Comparison of ENCODE assay signal across 9 mouse cellular contexts in genomic region chrX:38249640-38250351, GRCm38 (mm10). TPM values are rescaled to one million over a fixed set of nuclear protein-coding genes. Genes with fewer than 3 reads are reported as not detected.
DNase-seq lines count a peak whose midpoint lies in the region; ATAC-seq and TF ChIP-seq lines count a peak whose summit lies in the region.
"Had no signal": no experiment of that assay in that cellular context is flagged by ENCODE, and none has a peak within 500 bp of the region (broad histone marks: within the 10 kb centered on the region; RNA-seq: fewer than 3 reads in every experiment).

No protein-coding gene starts in this region.

- no peak overlapping the region for H3K4me3 ChIP-seq in liver, embryonic 12.5 days
- H3K4me3 ChIP-seq in bone marrow, adult 2 months (replicated peaks; ENCODE audit: control insufficient read depth, low read depth, low read length), result no peak overlapping the region
- H3K4me3 ChIP-seq in forebrain, embryonic 11.5 days (ENCODE audit: low read depth, low read length), result no peak overlapping the region; the same call in 1 of the 2 replicates
- no peak overlapping the region for H3K4me3 ChIP-seq in midbrain, embryonic 12.5 days
- H3K4me3 ChIP-seq in testis, adult 2 months (ENCODE audit: control insufficient read depth, low read depth, low read length), result no peak overlapping the region
- H3K4me3 ChIP-seq: erythroblast, embryonic 14.5 days had no signal

- H3K9ac ChIP-seq in liver, embryonic 12.5 days, result no peak overlapping the region
- H3K9ac ChIP-seq in forebrain, embryonic 11.5 days (ENCODE audit: low read length), result no peak overlapping the region
- no peak overlapping the region for H3K9ac ChIP-seq in midbrain, embryonic 12.5 days (replicated peaks)

- H3K27ac ChIP-seq in liver, embryonic 12.5 days, result no peak overlapping the region
- no peak overlapping the region for H3K27ac ChIP-seq in bone marrow, adult 2 months (ENCODE audit: control insufficient read depth, insufficient read depth, low read depth, low read length, poor library complexity)
- H3K27ac ChIP-seq in forebrain, embryonic 11.5 days (ENCODE audit: low read depth, low read length), result no peak overlapping the region
- no peak overlapping the region for H3K27ac ChIP-seq in midbrain, embryonic 12.5 days (replicated peaks)
- H3K27ac ChIP-seq in testis, adult 2 months (ENCODE audit: control insufficient read depth, insufficient read depth, low read depth, low read length), result no peak overlapping the region

- TF ChIP-seq POLR2A in bone marrow, adult 2 months (IDR thresholded peaks at IDR 0.05; ENCODE audit: borderline replicate concordance, control insufficient read depth, low read depth, low read length), result no peak
- TF ChIP-seq POLR2A in testis, adult 2 months (IDR thresholded peaks at IDR 0.05; ENCODE audit: control insufficient read depth, low read depth, low read length), result no peak

- no peaks in the 10 kb centered on the region for H3K36me3 ChIP-seq in liver, embryonic 12.5 days
- H3K36me3 ChIP-seq in forebrain, embryonic 11.5 days (ENCODE audit: control insufficient read depth, insufficient read depth, low read length), result no peaks in the 10 kb centered on the region
- no peaks in the 10 kb centered on the region for H3K36me3 ChIP-seq in midbrain, embryonic 12.5 days
- no peaks in the 10 kb centered on the region for H3K36me3 ChIP-seq in testis, adult 2 months (ENCODE audit: control insufficient read depth, insufficient read depth, low read length)

- peaks cover 52% of the 10 kb centered on the region for H3K27me3 ChIP-seq in liver, embryonic 12.5 days (replicated peaks)
- no peaks in the 10 kb centered on the region for H3K27me3 ChIP-seq in forebrain, embryonic 11.5 days (ENCODE audit: control insufficient read depth, insufficient read depth, low read length)
- H3K27me3 ChIP-seq in midbrain, embryonic 12.5 days, result peaks cover 14% of the 10 kb centered on the region
- H3K27me3 ChIP-seq in testis, adult 2 months (ENCODE audit: control insufficient read depth, insufficient read depth, low read length), result no peaks in the 10 kb centered on the region

- H3K4me1 ChIP-seq in liver, embryonic 12.5 days, result no peaks in the 10 kb centered on the region
- no peaks in the 10 kb centered on the region for H3K4me1 ChIP-seq in bone marrow, adult 2 months (ENCODE audit: control insufficient read depth, insufficient read depth, low read length)
- no peaks in the 10 kb centered on the region for H3K4me1 ChIP-seq in forebrain, embryonic 11.5 days (replicated peaks; ENCODE audit: control insufficient read depth, insufficient read depth, low read length)
- H3K4me1 ChIP-seq in midbrain, embryonic 12.5 days, result 0 out of 2 replicates have a peak, but pooled peaks cover 7% of the 10 kb centered on the region
- H3K4me1 ChIP-seq in testis, adult 2 months (ENCODE audit: control insufficient read depth, insufficient read depth, low read length), result peaks cover 6% of the 10 kb centered on the region

- H3K9me3 ChIP-seq in liver, embryonic 12.5 days (replicated peaks), result no peaks in the 10 kb centered on the region
- no peaks in the 10 kb centered on the region for H3K9me3 ChIP-seq in forebrain, embryonic 11.5 days (ENCODE audit: control insufficient read depth, low read length)
- no peaks in the 10 kb centered on the region for H3K9me3 ChIP-seq in midbrain, embryonic 12.5 days

- H3K4me2 ChIP-seq in liver, embryonic 12.5 days, result no peak overlapping the region
- peak overlapping the region; percentile 59; the same call in 1 of the 2 replicates for H3K4me2 ChIP-seq in forebrain, embryonic 11.5 days (ENCODE audit: low read depth, low read length, severe bottlenecking)
- peak overlapping the region; percentile 74 for H3K4me2 ChIP-seq in midbrain, embryonic 12.5 days (replicated peaks)

- peak; percentile 43; the same call in 1 of the 2 replicates for TF ChIP-seq CTCF in bone marrow, adult 2 months (IDR thresholded peaks at IDR 0.05; ENCODE audit: control insufficient read depth, insufficient read depth, low read length)
- peak; percentile 57; the same call in 1 of the 2 replicates for TF ChIP-seq CTCF in testis, adult 2 months (IDR thresholded peaks at IDR 0.05; ENCODE audit: control insufficient read depth, insufficient read depth, insufficient replicate concordance, low read depth, low read length)

- 19% methylated on average over 15 of the region's 16 CpGs for WGBS in liver, embryonic 12.5 days (ENCODE audit: insufficient replicate concordance)
- 22% methylated on average over 16 of the region's 16 CpGs for WGBS in bone marrow, adult 2 months
- 17% methylated on average over 16 of the region's 16 CpGs for WGBS in forebrain, embryonic 11.5 days
- 22% methylated on average over 15 of the region's 16 CpGs for WGBS in midbrain, embryonic 12.5 days

- no peak for ATAC-seq in liver, embryonic 12.5 days
- ATAC-seq in forebrain, embryonic 11.5 days (replicated peaks; ENCODE audit: low FRiP score), result peak; percentile 50
- no peak for ATAC-seq in midbrain, embryonic 12.5 days (ENCODE audit: low FRiP score, low read depth)

- intact Hi-C loops in left cerebral cortex, postnatal 36 days (cut with DNase I), result loop anchor here (5.0 kb wide), 1 partner anchor 188 kb away; no protein-coding TSS in a partner anchor

- DNase-seq in liver, result peak; percentile 28
- DNase-seq in forebrain, embryonic 11.5 days (ENCODE audit: low spot score), result peak; percentile 78
- peak; percentile 72 for DNase-seq in heart, postnatal 4 days
- peak; percentile 26 to 27 for DNase-seq in left cerebral cortex, postnatal 36 days (ENCODE audit: low spot score in 2 of 2)

RNA-seq across cellular contexts. Expression of gene Tmem255a, which starts 2.4 kb away (rescaled TPM):
- 4.3 and 4.9 TPM in 2 replicates for polyA plus RNA-seq in liver, embryonic 12.5 days (2016; fragmentation: Nextera tagmentation; extraction: Ambion mirVana)
- polyA plus RNA-seq in bone marrow, adult 2 months (2011; ENCODE audit: insufficient read depth, insufficient read length, low replicate concordance, missing spikeins), result not detected in 2 replicates
- 13.7 and 13.8 TPM in 2 replicates for polyA plus RNA-seq in forebrain, embryonic 11.5 days (2014; fragmentation: Nextera tagmentation; extraction: Ambion mirVana)
- total RNA-seq in heart, postnatal 4 days (2021), result 10 to 100 TPM; 29.4 to 60.9 TPM
- 10 to 100 TPM; 13.5 to 14.0 TPM for total RNA-seq in left cerebral cortex, postnatal 36 days (2021)
- polyA plus RNA-seq in midbrain, embryonic 12.5 days (2016; fragmentation: Nextera tagmentation; extraction: Ambion mirVana), result 13.1 and 14.6 TPM in 2 replicates
- polyA plus RNA-seq in testis, adult 2 months (2012; rRNA removed), result 16.1 and 24.7 TPM in 2 replicates
- polyA plus RNA-seq: erythroblast, embryonic 14.5 days had no signal

Comparison
In these comparisons a context has a peak if more than half of its experiments do, and no peak if none do; other contexts are left out.
1. DNase-seq: peak in every context shown above with its lines; median percentile 78 in forebrain, embryonic 11.5 days; 72 in heart, postnatal 4 days; 28 in liver; 26 in left cerebral cortex, postnatal 36 days.